Mouse (Mus musculus): Measurements from ENCODE around the gene Foxp1. TPM values are rescaled to one million over a fixed set of nuclear protein-coding genes. Genes with fewer than 3 reads are reported as not detected.
A peak's percentile ranks its signal among the peaks of the same experiment; 100 is the strongest.

The Foxp1 gene
- total RNA-seq, 1 experiment from 2014 or later: 77.4 TPM

DNA sequence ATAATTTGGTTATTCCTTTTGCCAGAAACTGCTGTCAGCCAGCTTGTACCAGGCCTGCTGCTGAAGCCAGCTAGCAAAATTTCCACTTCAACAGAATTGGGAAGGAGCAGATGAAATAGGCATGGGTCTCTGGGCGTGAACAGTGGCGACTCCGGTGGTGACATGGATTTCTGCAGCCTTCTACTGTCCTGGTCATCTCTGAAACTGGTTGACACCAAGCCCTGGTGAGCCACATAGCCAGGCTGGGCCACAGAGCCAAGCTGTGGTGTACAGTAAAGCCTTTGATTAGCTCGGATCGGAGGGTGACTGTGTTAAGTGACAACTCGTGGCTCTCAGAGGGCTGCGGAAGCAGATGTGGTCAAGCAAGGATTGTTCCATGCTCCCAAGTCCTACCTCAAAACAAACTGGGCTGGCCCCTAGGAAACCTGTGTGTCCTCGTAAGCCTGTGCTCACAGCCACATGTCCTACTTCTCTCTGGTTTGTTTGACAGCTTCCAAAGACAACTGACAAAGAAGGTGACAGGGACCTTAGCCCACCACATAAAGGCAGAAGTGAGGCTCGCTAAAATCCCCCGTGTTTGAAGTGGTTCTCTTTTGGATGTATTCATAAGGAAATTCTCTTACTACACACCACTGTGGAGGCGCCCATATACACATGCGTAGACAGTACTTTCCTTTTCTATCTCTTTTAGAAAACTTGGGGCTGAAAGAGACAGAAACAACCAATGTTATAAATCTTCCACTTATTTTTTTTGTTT is 36.5 kb downstream of the Foxp1 start:
- 0 out of 2 replicates have a peak, but pooled peaks have one; percentile 10 for ATAC-seq (replicated peaks; ENCODE audit: low read depth, poor library complexity, severe bottlenecking)

DNA sequence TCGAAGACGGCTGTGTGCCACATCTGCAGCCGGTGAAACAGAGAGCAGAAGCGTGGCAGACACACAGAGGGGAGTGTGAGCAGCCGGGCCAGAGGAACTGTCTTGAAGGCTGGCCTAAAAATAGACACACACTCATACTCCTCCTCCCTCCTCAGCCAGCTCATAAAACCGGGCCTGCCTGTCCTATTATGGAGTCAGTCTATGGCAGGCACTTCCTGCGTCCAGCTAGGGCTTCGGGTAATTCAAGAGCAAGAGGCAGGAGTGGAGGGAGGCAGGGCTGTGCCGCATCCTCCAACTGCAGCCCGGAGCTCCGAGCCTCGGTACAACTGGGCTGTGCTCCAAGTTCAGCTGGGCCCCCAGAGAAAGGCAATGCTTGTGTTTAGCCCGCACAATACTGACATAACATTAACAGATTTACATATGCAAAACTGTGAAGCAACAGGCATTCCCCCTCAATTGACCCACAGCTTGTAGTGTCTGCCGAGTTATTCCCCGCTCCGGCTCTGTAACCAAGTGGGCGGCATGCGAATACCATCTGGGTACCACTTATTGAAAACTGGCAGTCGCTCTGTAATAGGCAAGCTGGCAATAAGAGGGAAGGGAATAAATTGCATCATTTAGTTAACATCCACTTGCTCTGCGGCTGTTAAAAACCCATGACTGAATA is 37.2 kb downstream of the Foxp1 start:
- ATAC-seq (replicated peaks; ENCODE audit: low read depth, poor library complexity, severe bottlenecking): peak; percentile 60

DNA sequence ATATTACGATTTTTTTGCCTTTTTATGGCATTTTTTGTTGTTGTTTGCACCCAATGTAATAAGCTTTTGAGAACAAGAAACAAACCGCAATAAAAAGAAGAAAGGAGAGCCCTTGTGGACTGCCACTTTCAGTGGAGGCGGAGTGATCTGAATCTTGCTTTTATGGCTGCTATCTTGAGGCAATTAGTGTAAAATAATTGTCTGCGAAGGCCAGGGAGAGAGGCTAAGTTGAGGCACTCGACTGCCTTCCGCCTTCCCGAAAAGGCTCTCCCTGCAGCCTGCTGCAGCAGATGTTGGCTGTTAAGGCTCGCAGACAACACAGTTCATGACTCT is 37.7 kb downstream of the Foxp1 start:
- no peak for ATAC-seq (replicated peaks; ENCODE audit: low read depth, poor library complexity, severe bottlenecking)

DNA sequence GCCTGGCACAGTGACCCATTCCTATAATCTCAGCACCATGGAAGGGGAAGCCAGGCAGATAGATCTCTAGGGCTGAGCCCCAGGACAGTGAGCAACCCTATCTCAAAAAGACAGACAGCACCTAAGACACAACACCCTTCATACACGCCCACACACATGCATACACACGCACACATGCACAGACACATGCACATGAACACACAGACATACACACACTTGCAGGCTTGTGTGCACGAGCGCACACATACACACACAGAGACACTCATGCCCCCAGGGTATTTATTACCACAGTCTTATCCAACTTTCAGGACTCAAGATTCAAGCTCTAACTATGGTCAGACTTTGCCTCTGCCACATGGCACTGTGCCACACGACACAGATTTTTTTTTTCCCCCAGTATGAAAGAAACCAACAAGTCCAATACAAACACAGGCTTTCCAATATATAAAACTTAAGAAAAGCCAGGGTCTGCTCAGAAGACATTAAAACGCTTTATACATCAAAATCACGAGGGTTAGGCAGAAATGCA is 38.3 kb downstream of the Foxp1 start:
- ATAC-seq (replicated peaks; ENCODE audit: low read depth, poor library complexity, severe bottlenecking): no peak

DNA sequence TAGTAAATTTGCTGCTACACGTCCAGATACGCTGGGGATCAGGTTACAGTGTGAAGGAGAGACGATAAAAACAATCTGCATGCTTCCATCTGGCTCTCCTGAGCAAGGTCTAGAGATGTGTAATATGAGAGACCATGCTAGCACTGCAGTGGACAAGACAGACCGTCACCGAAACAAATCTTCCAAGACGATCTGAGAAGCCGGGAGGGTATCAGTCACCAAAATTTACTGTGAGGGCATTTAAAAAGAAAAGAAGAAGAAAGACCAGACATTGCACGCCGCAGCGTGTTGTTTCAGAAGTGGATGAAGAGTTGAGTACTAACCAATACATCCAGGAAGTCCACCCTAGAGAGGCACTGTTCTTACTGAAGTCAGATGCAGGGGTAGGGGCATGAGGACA is 39.0 kb downstream of the Foxp1 start:
- ATAC-seq (replicated peaks; ENCODE audit: low read depth, poor library complexity, severe bottlenecking): no peak

DNA sequence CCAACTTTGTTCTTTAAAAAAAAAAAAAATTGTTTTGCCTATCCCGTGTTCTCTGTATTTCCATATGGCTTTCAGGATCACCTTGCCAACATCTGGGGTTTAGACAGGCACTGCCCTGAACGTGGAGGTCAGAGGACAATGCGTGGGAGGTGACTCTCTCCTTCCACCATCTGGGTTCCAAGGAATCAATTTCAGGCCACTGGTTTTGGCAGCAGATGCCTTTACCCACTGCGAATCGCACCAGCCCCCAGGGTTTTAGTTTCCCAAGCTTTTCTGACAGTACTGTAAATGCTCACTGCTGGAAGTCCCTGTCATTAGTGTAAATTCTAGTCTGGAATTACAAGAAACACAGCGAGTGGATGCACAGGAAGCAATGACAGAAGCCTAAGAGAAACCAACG is 41.0 kb downstream of the Foxp1 start:
- ATAC-seq (replicated peaks; ENCODE audit: low read depth, poor library complexity, severe bottlenecking): no peak

DNA sequence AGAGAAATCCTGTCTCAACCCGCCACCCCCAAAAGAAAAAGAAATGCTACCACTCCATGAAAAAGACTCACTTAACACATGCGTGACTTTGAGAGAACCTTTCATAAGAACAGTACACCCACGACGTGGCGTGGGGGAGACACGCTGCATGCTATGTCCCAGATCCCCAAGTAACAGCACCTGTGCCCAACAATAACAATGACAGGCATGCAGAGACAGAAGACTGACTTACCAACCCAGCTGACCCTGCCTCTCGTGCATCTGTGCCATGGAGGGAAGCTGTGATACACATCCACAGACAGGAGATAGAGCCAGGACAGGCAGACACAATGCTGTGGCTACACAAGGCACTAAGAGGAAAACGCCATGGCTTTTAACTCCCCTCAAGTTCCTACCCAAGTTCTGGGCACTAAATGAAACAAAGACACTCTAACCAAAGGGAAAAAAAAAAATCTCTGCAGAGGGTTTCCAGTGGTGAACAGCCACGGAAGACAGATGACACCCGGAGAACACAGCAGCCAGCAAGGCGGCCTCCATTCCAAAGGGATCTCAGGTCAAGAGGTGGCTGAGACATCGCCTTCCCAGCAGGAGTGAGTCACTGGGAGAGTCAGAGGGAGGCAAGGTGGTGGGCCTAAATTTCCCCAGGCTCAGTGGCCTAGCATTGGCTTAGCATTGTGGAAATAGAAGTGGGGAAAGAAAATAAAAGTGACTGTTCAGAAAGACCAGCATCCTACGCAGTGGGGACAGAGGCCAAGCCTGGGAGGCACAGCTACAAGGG is 43.5 kb downstream of the Foxp1 start:
- ATAC-seq (replicated peaks; ENCODE audit: low read depth, poor library complexity, severe bottlenecking): no peak

DNA sequence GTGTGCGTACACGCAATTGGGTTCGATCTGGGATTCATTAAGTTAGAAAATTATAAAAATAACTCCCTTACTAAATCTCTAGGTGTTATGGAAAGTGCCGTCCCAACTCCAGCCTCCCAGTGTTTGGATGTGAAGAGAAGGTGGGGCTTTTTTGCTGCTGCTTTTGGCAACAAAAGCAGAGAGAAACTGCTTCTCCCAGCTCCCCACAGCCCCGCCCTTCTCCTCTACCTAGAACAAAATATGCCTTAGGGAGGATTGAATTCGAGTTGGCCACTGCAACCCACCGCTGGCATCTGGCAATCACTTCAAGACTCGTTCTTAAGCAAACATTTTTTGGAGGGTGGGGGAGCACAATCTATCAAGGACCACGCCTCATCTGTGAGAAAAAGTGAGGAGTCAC is 47.5 kb downstream of the Foxp1 start:
- ATAC-seq (replicated peaks; ENCODE audit: low read depth, poor library complexity, severe bottlenecking): no peak

DNA sequence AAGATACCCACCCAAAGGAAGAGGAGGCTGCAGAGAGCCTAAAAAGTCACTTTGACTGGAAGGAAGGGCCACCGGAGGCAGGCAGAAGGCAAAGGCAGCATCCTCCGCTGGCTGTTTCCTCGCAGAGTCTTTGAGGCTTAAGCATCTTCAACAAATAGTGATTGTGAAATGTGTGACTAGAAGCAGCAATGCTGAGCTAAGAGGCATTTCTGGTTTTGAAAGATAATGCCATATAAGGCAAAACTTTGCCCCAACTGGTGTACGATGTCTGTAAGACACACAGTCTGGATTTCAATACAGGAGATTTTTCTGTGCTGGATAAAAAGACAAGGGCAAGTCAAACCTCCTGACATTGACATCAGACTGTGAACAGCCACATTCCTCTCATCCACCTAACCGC is 51.6 kb downstream of the Foxp1 start:
- 0 out of 2 replicates have a peak, but pooled peaks have one; percentile 18 for ATAC-seq (replicated peaks; ENCODE audit: low read depth, poor library complexity, severe bottlenecking)

DNA sequence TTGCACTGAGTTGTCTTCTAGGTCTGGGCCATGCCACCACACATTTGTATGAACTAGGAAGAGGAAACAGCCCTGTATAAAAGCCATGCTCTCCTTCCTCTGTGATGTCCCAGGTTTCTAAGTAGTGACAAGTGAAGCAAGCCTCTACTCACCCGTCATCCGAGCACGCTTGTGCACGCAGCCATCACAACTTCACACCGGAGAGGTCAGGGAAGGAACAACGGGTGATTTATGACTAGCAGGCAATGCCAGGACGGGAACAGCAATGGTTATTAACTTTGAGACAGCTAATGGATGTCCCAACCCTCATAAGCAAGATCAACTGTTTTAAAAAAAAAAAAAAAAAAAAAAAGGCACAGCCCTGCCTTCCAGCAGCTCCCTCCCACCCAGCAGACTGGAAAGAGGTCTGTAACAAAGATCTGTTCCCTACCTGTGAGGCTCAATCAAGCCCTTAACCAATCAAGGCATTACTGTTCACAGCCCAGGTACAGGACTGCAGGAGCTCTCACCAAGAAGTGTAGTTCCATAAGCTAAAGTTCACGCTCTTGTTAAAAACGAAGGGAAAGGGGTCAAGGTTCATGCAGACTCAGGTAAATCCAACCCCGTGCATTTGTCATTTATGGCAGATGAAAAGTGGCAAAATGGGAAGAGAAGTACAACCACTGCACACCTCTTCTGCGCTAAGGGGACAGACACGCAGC is 53.2 kb downstream of the Foxp1 start:
- no peak for ATAC-seq (replicated peaks; ENCODE audit: low read depth, poor library complexity, severe bottlenecking)

DNA sequence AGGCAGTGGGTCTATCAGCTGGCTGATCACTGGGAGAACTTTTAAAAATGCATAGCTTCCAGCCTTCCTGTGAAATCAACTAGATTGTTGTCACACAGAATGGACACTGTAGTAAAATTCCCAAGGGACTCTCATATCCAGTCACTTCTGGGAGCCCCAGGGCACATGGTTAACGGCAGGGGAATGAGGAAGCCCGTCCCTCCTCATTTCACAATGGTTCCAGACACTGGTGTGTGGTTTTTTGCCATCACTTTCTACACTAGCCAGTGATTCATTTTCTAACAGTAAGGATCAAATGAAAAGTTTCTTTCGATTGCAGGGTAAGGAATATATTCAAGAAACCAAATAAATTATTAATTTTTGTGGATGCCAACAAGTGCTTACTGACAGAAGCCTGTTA is 54.7 kb downstream of the Foxp1 start:
- ATAC-seq (replicated peaks; ENCODE audit: low read depth, poor library complexity, severe bottlenecking): 0 out of 2 replicates have a peak, but pooled peaks have one; percentile 22

DNA sequence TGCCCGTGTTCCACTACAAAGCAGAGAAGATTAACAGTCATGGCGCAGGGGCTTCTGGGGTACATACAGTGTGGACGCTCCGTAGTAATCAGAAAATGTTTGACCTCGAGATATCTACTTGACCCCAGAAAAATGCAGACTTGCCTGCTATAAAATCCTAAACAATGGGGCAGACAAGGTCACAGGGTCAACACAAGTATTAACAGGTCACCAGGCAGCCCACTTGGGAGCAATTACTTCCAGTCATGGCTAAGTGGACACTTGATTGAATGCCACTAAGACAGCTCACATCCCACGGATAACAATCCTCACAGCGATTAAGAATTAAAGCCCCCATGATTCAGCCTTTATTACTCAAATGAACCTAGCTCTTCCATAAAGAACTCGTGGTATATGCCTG is 55.4 kb downstream of the Foxp1 start:
- no peak for ATAC-seq (replicated peaks; ENCODE audit: low read depth, poor library complexity, severe bottlenecking)

DNA sequence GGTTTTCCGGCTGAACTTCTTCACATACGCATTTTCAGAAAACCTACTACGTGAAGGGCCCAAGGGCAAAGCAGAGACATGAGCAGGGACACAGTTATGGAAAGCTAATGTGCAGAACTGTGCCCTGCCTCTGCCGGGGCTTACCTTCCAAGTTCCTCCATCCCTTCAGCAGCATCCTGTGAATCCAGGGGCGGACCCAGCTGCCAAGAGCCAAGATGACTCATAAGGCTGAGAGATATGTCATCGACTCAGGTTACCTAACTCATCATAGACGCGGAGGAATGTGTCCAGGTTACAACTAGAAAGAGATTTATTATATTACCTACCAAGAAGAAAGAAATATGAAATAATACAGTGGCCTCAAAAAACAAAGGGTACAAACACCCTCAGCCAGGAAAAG is 56.2 kb downstream of the Foxp1 start:
- no peak for ATAC-seq (replicated peaks; ENCODE audit: low read depth, poor library complexity, severe bottlenecking)

DNA sequence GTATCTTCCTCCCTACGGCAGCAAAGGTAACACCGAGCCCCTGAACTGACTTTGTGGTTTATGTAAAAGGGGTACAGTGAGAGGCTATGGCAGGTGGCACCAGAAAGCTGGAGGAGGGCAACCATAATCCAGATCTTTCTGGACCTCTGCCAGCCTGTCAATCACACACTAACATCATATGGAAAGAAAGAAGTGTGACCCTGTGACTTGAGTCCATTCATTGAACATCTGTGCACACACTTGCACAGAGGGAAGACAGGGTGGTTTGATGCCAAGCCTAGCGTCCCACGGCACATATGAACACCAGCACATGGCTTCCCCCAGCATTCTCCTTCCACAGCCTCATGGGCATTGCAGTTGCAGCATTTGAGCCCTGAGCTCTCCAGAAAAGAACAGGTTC is 58.1 kb downstream of the Foxp1 start:
- ATAC-seq (replicated peaks; ENCODE audit: low read depth, poor library complexity, severe bottlenecking): no peak

DNA sequence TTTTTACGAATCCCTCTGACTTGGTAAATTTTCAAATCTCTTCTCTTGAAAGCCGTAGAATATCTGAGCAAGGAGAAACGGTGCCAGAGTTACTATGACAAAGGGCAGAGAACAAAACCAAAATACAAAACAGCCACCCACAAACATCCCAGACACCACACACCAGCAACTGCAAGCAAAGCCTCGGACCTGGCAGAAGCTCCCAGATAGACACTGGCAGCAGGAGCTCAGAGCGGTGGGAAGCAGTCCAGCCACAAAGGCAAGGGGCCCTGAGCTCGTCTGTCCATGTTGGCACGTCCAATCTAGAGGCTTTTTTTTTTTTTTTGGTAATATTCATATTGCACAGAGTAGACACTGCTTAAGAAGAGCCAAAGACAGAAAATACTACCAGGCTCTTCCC is 58.6 kb downstream of the Foxp1 start:
- no peak for ATAC-seq (replicated peaks; ENCODE audit: low read depth, poor library complexity, severe bottlenecking)

DNA sequence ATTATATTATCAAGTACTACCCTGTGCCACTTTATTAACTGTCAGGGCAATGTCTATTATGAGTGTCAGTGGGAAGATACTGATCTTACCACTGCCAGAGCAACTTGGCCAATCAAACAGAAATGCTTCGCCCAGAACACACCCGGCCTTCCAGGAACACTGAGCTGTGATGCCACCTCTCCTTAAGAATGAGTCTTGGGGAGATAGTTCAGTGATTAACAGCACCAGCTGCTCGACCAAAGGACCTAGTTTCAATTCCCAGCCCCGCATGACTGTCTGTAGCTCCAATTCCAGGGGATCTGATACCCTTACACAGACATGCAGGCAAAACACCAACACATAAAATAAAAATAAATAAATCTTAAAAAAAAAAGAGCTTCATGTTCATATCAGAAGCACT is 63.7 kb downstream of the Foxp1 start:
- ATAC-seq (replicated peaks; ENCODE audit: low read depth, poor library complexity, severe bottlenecking): no peak

DNA sequence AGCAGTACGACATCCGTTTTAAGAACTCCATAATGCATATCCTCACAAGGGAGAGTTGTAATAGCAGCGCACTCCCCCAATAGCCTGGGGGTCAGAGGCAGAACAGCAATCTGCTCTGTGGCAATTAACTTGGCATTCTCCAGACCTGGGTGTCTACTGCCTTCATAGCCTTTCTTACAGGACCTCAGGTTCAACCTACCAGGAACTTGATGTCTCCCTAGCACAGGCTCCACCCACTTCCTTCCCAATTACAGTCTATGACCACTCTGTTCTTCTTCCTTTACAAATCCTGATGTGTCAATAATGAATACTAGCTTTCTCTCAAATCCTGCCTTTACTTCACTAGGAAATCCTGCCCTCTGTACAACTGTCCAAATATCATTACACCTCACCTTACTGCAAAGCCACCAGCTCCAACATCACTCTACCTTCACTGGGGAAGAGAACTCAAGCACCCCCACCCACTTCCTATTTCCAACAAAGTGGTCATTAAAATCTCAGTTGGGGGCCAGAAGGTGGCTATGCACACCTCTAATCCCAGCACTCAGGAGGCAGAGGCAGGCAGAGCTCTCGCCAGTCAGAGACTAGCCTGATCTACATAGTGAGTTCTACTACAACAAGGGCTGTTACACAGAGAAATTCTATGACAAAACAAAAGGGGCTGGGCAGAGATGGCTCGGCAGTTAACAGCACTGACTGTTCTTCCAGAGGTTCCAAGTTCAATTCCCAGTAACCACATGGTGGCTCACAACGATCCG is 68.6 kb downstream of the Foxp1 start:
- peak; percentile 42 for ATAC-seq (replicated peaks; ENCODE audit: low read depth, poor library complexity, severe bottlenecking)

DNA sequence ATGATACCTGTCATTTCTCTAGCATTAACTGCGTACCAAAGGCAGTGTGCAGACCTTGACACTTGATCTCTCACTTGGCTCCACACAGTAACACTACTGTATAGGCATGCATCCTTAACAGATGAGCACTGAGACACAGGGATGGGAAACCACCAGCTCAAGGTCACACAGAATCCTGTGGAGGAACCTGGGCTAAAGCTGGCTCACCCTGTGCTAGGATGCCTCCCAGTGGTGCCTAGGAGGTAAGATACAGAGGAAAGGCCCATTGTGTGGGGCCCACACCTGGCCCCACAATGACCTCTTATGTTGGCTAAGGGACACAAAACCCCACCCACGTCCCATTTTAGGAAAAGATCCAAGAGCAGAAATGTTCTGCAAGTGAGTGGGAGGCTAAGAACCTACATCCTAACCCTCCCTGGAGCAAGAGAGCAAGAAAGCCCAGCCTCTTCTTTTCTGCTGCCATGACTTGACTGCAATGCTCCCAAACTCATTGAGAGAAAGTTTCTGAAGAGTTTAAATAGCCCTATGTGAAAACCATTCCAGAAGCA is 69.8 kb downstream of the Foxp1 start:
- peak; percentile 58; the same call in 1 of the 2 replicates for ATAC-seq (replicated peaks; ENCODE audit: low read depth, poor library complexity, severe bottlenecking)

DNA sequence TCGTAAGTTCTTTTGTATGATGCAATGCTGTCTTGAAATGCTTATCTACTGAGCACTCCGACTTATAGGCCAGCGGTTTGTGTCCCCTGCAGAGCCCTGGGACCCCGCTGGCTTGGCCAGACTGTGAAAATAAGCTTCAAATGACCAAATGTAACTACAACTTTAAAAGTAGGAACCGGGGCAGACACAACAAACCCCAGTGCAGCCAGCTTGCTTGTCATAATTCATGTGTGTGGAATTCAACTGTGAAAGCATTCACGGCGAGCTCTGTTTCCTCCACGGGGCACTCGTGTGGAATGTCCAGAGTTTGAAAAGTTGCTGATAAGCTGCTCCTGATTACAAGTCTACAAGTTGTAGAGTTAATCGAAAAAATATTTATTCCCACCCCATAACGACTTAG is 71.0 kb downstream of the Foxp1 start:
- no peak for ATAC-seq (replicated peaks; ENCODE audit: low read depth, poor library complexity, severe bottlenecking)

All from common myeloid progenitor, adult 5-6 weeks (primary cell).